Mouse (Mus musculus): ENCODE data around the gene Nav2. TPM values are rescaled to one million over a fixed set of nuclear protein-coding genes. Genes with fewer than 3 reads are reported as not detected.
A peak's percentile ranks its signal among the peaks of the same experiment; 100 is the strongest.

The Nav2 gene
- polyA plus RNA-seq, 1 experiment from 2014 or later = 27.6 TPM

GRCm38 (mm10) chr7:49433945-49434344, 525.4 kb downstream of the Nav2 start:
- no peak for ATAC-seq (ENCODE audit: low FRiP score)
- Histone ChIP-seq H3K4me2 (no peak overlapping the region), H3K27me3 (replicated peaks) (no peaks in the 10 kb centered on the region), H3K36me3 (no peaks in the 10 kb centered on the region; the same call in 1 of the 2 replicates), H3K27ac (replicated peaks) (no peak overlapping the region), H3K4me3 (replicated peaks) (no peak overlapping the region), H3K9me3 (replicated peaks) (no peaks in the 10 kb centered on the region), H3K9ac (replicated peaks) (no peak overlapping the region), H3K4me1 (peaks cover 10% of the 10 kb centered on the region; the same call in 1 of the 2 replicates)

DNA sequence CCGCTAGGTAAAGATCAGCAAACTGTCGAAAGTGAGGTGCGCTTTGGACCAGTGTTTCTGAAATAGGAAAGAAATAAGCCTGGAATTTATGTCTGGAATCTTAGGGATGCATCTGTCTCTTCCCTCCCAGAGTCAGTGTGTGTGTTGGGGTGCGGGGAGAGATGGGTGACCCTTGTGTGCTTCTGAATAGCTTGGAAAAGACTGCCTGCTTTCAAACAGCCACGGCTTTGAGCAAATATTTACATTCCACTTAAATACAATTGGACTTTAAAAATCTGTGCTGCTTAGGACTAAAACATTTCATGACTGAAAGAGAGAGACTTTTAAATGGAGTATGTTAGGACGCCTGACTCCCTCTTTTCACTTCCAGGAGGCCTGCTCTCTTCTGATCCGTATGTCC, 528.0 kb downstream of the Nav2 start:
- WGBS = 65% methylated on average over 7 of the region's 7 CpGs
- no peak overlapping the region for H3K9ac ChIP-seq (replicated peaks)

GRCm38 (mm10) chr7:49437901-49438300, 529.4 kb downstream of the Nav2 start:
- H3K27ac ChIP-seq (replicated peaks) = peak overlapping the region; percentile 60
- no peaks in the 10 kb centered on the region for H3K27me3 ChIP-seq (replicated peaks)
- H3K9ac ChIP-seq (replicated peaks) = no peak overlapping the region
- no peak overlapping the region for H3K4me2 ChIP-seq
- H3K36me3 ChIP-seq = no peaks in the 10 kb centered on the region
- H3K9me3 ChIP-seq (replicated peaks) = no peaks in the 10 kb centered on the region
- ATAC-seq (ENCODE audit: low FRiP score) = no peak
- peaks cover 10% of the 10 kb centered on the region; the same call in 1 of the 2 replicates for H3K4me1 ChIP-seq
- WGBS = 45% methylated on average over 11 of the region's 11 CpGs
- H3K4me3 ChIP-seq (replicated peaks) = no peak overlapping the region

More for the DNA sequence above, 528.0 kb downstream of the Nav2 start:
- H3K4me1 ChIP-seq = peaks cover 10% of the 10 kb centered on the region; the same call in 1 of the 2 replicates
- H3K36me3 ChIP-seq = no peaks in the 10 kb centered on the region
- no peak overlapping the region for H3K27ac ChIP-seq (replicated peaks)
- no peak for ATAC-seq (ENCODE audit: low FRiP score)
- no peaks in the 10 kb centered on the region for H3K9me3 ChIP-seq (replicated peaks)
- no peak overlapping the region for H3K4me2 ChIP-seq
- H3K27me3 ChIP-seq (replicated peaks) = no peaks in the 10 kb centered on the region
- H3K4me3 ChIP-seq (replicated peaks) = no peak overlapping the region

DNA sequence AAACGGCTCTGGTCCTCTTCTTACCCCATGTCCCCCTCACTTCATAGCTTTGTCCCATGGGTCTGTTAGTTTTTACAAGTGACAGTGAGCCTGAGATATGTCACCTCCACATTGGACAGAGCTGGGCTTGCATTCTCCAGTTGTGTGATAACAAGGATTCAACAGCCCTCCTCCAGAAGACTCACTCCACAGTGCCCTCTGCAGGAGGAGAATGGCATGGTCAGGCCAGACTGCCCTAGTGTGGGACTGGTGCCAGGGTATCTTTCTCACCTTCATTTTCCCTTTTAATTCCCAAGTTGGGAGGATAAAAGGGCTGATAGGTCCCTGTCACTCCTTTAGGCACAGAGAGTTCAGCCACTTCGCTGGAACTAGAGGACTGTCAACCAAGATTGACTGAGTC, 530.6 kb downstream of the Nav2 start:
- 66% methylated on average over 2 of the region's 2 CpGs for WGBS
- Histone ChIP-seq H3K27ac (replicated peaks) (no peak overlapping the region), H3K4me1 (peaks cover 10% of the 10 kb centered on the region; the same call in 1 of the 2 replicates), H3K9ac (replicated peaks) (no peak overlapping the region), H3K9me3 (replicated peaks) (no peaks in the 10 kb centered on the region), H3K27me3 (replicated peaks) (no peaks in the 10 kb centered on the region), H3K4me3 (replicated peaks) (no peak overlapping the region), H3K4me2 (no peak overlapping the region), H3K36me3 (no peaks in the 10 kb centered on the region)
- no peak for ATAC-seq (ENCODE audit: low FRiP score)

GRCm38 (mm10) chr7:49440333-49440969, 531.9 kb downstream of the Nav2 start:
- Histone ChIP-seq H3K36me3 (no peaks in the 10 kb centered on the region), H3K4me2 (no peak overlapping the region), H3K27ac (replicated peaks) (no peak overlapping the region), H3K9me3 (replicated peaks) (no peaks in the 10 kb centered on the region), H3K27me3 (replicated peaks) (no peaks in the 10 kb centered on the region), H3K4me3 (replicated peaks) (no peak overlapping the region), H3K9ac (replicated peaks) (no peak overlapping the region), H3K4me1 (peaks cover 10% of the 10 kb centered on the region; the same call in 1 of the 2 replicates)
- no peak for ATAC-seq (ENCODE audit: low FRiP score)
- 85% methylated on average over 14 of the region's 14 CpGs for WGBS

DNA sequence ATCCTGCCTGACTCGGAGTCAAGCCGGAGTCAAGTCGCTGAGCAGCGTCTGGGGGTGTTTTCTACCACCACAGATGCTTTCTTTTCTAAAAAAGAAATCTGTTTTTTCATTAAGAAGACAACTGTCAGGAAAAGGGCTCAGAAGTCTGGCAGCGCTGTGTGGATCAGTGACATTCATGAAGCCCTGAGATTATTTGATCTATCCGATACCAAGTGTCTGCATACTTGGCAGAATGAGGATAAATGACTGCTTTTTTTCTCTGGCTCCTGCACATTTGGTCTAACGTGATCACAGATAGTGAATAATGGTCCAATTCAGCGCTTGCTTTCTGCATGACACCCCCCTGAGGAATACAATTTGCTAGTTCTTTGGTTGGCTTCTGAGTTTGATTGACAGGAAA, 533.7 kb downstream of the Nav2 start:
- 75% methylated on average over 8 of the region's 8 CpGs for WGBS
- Histone ChIP-seq H3K4me1 (peaks cover 10% of the 10 kb centered on the region; the same call in 1 of the 2 replicates), H3K36me3 (no peaks in the 10 kb centered on the region), H3K9me3 (replicated peaks) (no peaks in the 10 kb centered on the region), H3K9ac (replicated peaks) (no peak overlapping the region), H3K4me2 (no peak overlapping the region), H3K27me3 (replicated peaks) (no peaks in the 10 kb centered on the region), H3K27ac (replicated peaks) (no peak overlapping the region), H3K4me3 (replicated peaks) (no peak overlapping the region)
- no peak for ATAC-seq (ENCODE audit: low FRiP score)

- H3K9ac ChIP-seq (replicated peaks) = no peak overlapping the region
- no peak for ATAC-seq (ENCODE audit: low FRiP score)
- 66% methylated on average over 3 of the region's 3 CpGs for WGBS
- H3K27ac ChIP-seq (replicated peaks) = no peak overlapping the region
- peaks cover 12% of the 10 kb centered on the region for H3K4me1 ChIP-seq
- H3K4me3 ChIP-seq (replicated peaks) = no peak overlapping the region
- no peaks in the 10 kb centered on the region for H3K27me3 ChIP-seq (replicated peaks)
- H3K4me2 ChIP-seq = no peak overlapping the region
- no peaks in the 10 kb centered on the region for H3K9me3 ChIP-seq (replicated peaks)
- H3K36me3 ChIP-seq = 0 out of 2 replicates have a peak, but pooled peaks cover 9% of the 10 kb centered on the region
Measured at GRCm38 (mm10) chr7:49448580-49448979, 540.1 kb downstream of the Nav2 start.

GRCm38 (mm10) chr7:49450261-49451141, 542.0 kb downstream of the Nav2 start:
- Histone ChIP-seq H3K4me2 (peak overlapping the region; percentile 32), H3K4me3 (replicated peaks) (no peak overlapping the region), H3K9ac (replicated peaks) (no peak overlapping the region), H3K36me3 (0 out of 2 replicates have a peak, but pooled peaks cover 9% of the 10 kb centered on the region), H3K27me3 (replicated peaks) (no peaks in the 10 kb centered on the region), H3K27ac (replicated peaks) (peak overlapping the region; percentile 25; the same call in 1 of the 2 replicates), H3K4me1 (peaks cover 12% of the 10 kb centered on the region), H3K9me3 (replicated peaks) (no peaks in the 10 kb centered on the region)
- WGBS = 22% methylated on average over 22 of the region's 22 CpGs
- ATAC-seq (ENCODE audit: low FRiP score) = peak; percentile 40; the same call in 1 of the 2 replicates

DNA sequence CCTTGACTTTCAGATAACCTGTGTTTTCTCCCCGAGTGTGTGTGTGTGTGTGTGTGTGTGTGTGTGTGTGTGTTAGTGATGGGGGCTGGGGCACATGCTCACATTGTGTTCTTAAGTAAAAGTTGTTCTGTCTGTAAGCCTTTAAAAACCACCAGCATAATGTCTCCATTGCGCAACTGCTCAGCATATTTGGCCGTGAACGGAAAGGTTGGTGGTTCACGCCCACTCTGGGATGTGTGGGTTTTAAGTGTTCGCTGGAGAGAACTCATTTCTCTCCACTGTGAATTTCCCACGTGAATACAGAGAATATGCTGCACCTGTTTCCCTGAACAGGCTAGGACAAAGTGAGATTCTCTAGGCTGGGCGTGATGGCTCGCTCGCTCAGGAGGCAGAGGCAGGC, 542.7 kb downstream of the Nav2 start:
- no peak overlapping the region for H3K27ac ChIP-seq (replicated peaks)
- no peaks in the 10 kb centered on the region for H3K27me3 ChIP-seq (replicated peaks)
- 89% methylated on average over 10 of the region's 10 CpGs for WGBS
- no peak for ATAC-seq (ENCODE audit: low FRiP score)
- H3K4me1 ChIP-seq = peaks cover 12% of the 10 kb centered on the region
- no peaks in the 10 kb centered on the region for H3K9me3 ChIP-seq (replicated peaks)
- no peak overlapping the region for H3K4me3 ChIP-seq (replicated peaks)
- 0 out of 2 replicates have a peak overlapping the region, but pooled peaks have one; percentile 32 for H3K4me2 ChIP-seq
- H3K36me3 ChIP-seq = 0 out of 2 replicates have a peak, but pooled peaks cover 12% of the 10 kb centered on the region
- H3K9ac ChIP-seq (replicated peaks) = no peak overlapping the region

DNA sequence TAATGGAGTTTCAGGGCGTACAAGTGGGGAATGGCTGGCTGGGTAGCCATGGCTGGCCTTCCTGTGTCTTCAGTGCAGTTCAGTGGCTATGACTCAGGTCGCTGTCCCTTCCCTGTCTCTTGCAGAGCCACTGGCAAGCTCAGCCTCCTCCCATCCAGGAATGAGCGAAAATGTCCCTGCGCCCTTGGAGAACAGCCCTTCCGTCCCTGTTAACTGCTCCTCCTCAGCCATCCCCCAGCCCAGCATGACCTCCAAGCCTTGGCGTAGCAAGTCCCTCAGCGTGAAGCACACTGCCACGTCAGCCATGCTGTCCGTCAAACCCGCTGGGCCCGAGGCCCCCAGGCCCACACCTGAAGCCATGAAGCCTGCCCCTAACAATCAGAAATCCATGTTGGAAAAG, 543.8 kb downstream of the Nav2 start:
- Histone ChIP-seq H3K4me3 (replicated peaks) (no peak overlapping the region), H3K36me3 (0 out of 2 replicates have a peak, but pooled peaks cover 12% of the 10 kb centered on the region), H3K27ac (replicated peaks) (no peak overlapping the region), H3K9me3 (replicated peaks) (no peaks in the 10 kb centered on the region), H3K27me3 (replicated peaks) (no peaks in the 10 kb centered on the region), H3K4me2 (no peak overlapping the region), H3K9ac (replicated peaks) (no peak overlapping the region), H3K4me1 (peaks cover 12% of the 10 kb centered on the region)
- no peak for ATAC-seq (ENCODE audit: low FRiP score)
- WGBS = 83% methylated on average over 11 of the region's 11 CpGs

GRCm38 (mm10) chr7:49454601-49455000, 546.1 kb downstream of the Nav2 start:
- WGBS = 88% methylated on average over 5 of the region's 5 CpGs
- ATAC-seq (ENCODE audit: low FRiP score) = no peak
- H3K4me1 ChIP-seq = peaks cover 12% of the 10 kb centered on the region
- 0 out of 2 replicates have a peak, but pooled peaks cover 12% of the 10 kb centered on the region for H3K36me3 ChIP-seq
- H3K9me3 ChIP-seq (replicated peaks) = no peaks in the 10 kb centered on the region
- no peaks in the 10 kb centered on the region for H3K27me3 ChIP-seq (replicated peaks)
- no peak overlapping the region for H3K4me2 ChIP-seq
- H3K9ac ChIP-seq (replicated peaks) = no peak overlapping the region
- H3K27ac ChIP-seq (replicated peaks) = no peak overlapping the region
- H3K4me3 ChIP-seq (replicated peaks) = no peak overlapping the region

Measured in neural tube, embryonic 15.5 days (tissue).